Mouse (Mus musculus) liver, embryonic 14.5 days (tissue): ENCODE data around the gene Pllp. TPM values are rescaled to one million over a fixed set of nuclear protein-coding genes. Genes with fewer than 3 reads are reported as not detected.

Experiments used
- ATAC-seq: fragments of 200-750 bp; cut with Nextera tagmentation; 2 replicates; pipeline ENCODE4 v1.8.0; 2017; ENCODE audit warnings: moderate number of reproducible peaks, mild to moderate bottlenecking, moderate library complexity; ENCODE audit not compliant: insufficient read depth
- DNase-seq, 3 experiments: peaks; one replicate each; pipeline ENCODE4 v3.0.0-alpha.2; 2012 to 2013; ENCODE audit warnings: low read depth in 3 of 3, low spot score in 3 of 3
- H3K27ac ChIP-seq: fragments of 300-500 bp; sonication (generic); 2 replicates; pipeline ENCODE4 v1.5.1; 2014; ENCODE audit warnings: moderate library complexity, mild to moderate bottlenecking, control low read depth, inconsistent platforms
- H3K27me3 ChIP-seq: fragments of 300-500 bp; sonication (generic); 2 replicates; pipeline ENCODE4 v1.6.1; 2014; ENCODE audit warnings: mild to moderate bottlenecking, low read length, moderate library complexity; ENCODE audit not compliant: control insufficient read depth, insufficient read depth
- H3K36me3 ChIP-seq: fragments of 300-500 bp; sonication (generic); replicated peaks from 2 replicates; pipeline ENCODE4 v1.6.1; 2014; ENCODE audit warnings: low read depth; ENCODE audit not compliant: control insufficient read depth, insufficient read depth
- H3K4me1 ChIP-seq, 2 experiments: fragments of 200-500 bp in 1 of 2; fragments of 300-500 bp in 1 of 2; sonication (generic) in 1 of 2; replicated peaks; 2 replicates each; pipeline ENCODE4 v1.6.1; 2012 to 2014; ENCODE audit warnings: antibody characterized with exemption in 1 of 2, inconsistent platforms in 1 of 2, low read length in 1 of 2; ENCODE audit not compliant: control insufficient read depth in 2 of 2, insufficient read depth in 2 of 2
- H3K4me2 ChIP-seq: fragments of 300-500 bp; sonication (generic); 2 replicates; pipeline ENCODE4 v1.6.1; 2014; ENCODE audit warnings: low read depth, mild to moderate bottlenecking, control low read depth, moderate library complexity
- H3K4me3 ChIP-seq, 2 experiments: fragments of 200-500 bp in 1 of 2; fragments of 300-500 bp in 1 of 2; sonication (generic) in 1 of 2; 2 replicates each; pipeline ENCODE4 v1.5.1; 2012 to 2014; ENCODE audit warnings: low read depth in 2 of 2, low read length in 2 of 2, mild to moderate bottlenecking in 2 of 2, control low read depth in 1 of 2, inconsistent platforms in 1 of 2, moderate library complexity in 1 of 2; ENCODE audit not compliant: insufficient read depth in 1 of 2
- H3K9ac ChIP-seq: fragments of 300-500 bp; sonication (generic); replicated peaks from 2 replicates; pipeline ENCODE4 v1.6.1; 2014; ENCODE audit warnings: mild to moderate bottlenecking, control low read depth, moderate library complexity
- H3K9me3 ChIP-seq: fragments of 300-500 bp; sonication (generic); 2 replicates; pipeline ENCODE4 v1.6.1; 2016; ENCODE audit warnings: low read length, mixed read lengths; ENCODE audit not compliant: control insufficient read depth
- CTCF ChIP-seq: IDR thresholded peaks from 2 replicates; pipeline ENCODE4 v1.5.1; 2016; ENCODE audit warnings: antibody characterized with exemption, low read depth, control low read depth
- EP300 ChIP-seq: IDR thresholded peaks from 2 replicates; pipeline ENCODE4 v1.6.1; 2016; ENCODE audit warnings: antibody characterized with exemption, low read depth
- WGBS: fragments of 180-500 bp; shearing (Covaris S2); extraction: QIAGEN DNeasy Blood & Tissue Kit; methylation state at CpG from one replicate; pipeline ENCODE4 v1.1.7; 2014; ENCODE audit not compliant: insufficient replicate concordance; 5-methylcytosine and 5-hydroxymethylcytosine counted together
- polyA plus RNA-seq, 2 experiments: library from polyadenylated mRNA; depleted of rRNA in 1 of 2; stranded (reverse) in 1 of 2; unstranded in 1 of 2; fragments of >200 nt; fragmentation: Nextera tagmentation in 1 of 2; extraction: Ambion mirVana in 1 of 2; gene quantifications; 2 replicates each; pipeline versions ENCODE4 v1.2.1 to v1.2.3; 2012 to 2014

Pllp gene
- polyA plus RNA-seq, 2 experiments, result 0.36 to 0.85 TPM

DNA sequence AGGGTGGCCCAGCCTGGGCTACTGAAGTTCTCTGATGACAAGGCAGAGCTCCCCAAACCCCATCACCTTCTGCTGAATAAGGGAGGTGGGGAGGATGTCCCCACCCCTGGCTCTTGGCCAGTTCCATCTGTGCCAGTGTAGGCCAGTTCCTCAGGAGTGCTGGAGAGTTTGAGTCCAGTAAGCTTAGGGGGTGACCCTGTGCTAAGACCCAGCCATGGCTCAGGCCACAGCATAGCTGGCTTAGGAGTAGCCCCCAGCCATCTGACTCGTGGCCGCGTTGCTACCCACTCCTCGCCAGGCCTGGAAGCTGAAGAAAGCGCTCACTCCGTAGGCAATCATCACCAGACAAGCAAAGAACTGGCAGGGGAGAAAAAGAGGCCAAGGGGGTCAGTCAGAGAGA is 20.2 kb downstream of the Pllp start:
- Histone ChIP-seq H3K27ac (no peak overlapping the region), H3K4me2 (no peak overlapping the region), H3K4me3 (no peak overlapping the region), H3K27me3 (no peaks in the 10 kb centered on the region), H3K9me3 (no peaks in the 10 kb centered on the region; the same call in 1 of the 2 replicates), H3K4me1 (no peaks in the 10 kb centered on the region), H3K36me3 (peaks cover 3% of the 10 kb centered on the region), H3K9ac (no peak overlapping the region)
- 77% methylated on average over 6 of the region's 6 CpGs for WGBS
- no peak for ATAC-seq
- no peak for DNase-seq
- TF ChIP-seq CTCF (no peak), EP300 (no peak)

DNA sequence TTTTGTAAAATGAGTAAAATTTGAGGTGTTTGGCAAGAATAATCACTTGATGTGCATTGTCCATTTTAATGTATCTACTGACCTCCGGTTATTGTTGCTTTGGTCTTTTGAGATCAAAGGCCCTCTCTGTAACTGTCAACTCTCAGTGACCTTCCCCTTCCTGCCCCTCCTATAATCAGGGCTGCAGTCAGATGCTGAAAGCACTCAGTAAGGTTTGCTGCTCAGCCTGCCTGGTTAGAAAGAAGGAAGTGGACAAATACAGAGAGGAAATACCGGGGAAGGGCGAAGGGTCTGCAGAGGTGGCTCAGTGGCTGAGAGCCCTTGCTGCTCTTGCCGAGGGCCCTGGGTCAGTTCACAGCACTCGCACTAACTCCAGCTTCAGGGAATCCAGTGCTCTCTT is 21.7 kb downstream of the Pllp start:
- Histone ChIP-seq H3K4me1 (no peaks in the 10 kb centered on the region), H3K9ac (no peak overlapping the region), H3K4me3 (no peak overlapping the region), H3K9me3 (no peaks in the 10 kb centered on the region), H3K4me2 (no peak overlapping the region), H3K27me3 (no peaks in the 10 kb centered on the region), H3K27ac (no peak overlapping the region), H3K36me3 (peaks cover 6% of the 10 kb centered on the region)
- WGBS, result 40% methylated on average over 5 of the region's 5 CpGs
- DNase-seq (no peak), ATAC-seq (no peak)
- no peak for TF ChIP-seq CTCF
- TF ChIP-seq EP300, result no peak

DNA sequence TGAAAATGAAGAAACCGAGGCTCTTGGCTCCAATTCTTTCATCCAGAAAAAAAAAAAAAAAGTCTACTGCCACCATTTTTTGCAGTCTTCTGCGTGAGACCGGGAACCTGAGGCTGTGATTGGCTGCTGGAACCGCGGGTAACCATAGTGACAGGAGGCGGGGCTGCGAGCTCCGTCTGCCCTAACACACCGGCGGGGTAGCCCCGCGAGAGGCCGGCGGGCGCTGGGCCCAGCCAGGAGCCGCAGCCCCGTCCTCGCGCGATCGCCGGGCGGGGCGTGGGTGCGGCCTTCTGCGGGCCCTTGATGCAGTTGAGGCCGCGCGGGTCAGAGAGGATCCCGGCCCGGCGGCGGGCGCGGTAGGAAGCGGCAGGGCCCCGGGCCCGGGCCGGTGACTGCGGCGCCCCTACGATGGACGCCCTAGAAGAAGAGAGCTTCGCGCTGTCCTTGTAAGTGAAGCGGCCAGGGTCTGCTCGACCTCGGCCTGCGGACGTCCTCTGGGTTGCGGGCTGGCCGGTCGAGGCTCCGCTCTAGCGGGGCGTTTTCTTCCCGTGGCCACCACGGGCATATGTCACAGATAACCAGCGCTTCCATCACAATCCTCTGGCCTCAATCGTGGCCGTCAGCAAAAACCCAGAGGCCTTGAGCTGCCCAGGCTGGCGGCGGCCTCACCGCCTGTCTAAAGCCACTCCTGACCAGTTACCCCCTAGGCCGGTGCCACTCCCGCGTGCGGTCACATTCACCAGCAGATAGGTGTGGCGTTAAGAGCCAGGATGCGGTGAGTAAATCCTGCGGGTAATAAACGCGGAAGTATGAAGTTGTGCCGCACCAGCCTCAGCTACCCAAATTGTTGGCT is 29.4 kb downstream of the Pllp start, which contains the start of gene Arl2bp:
Gene Arl2bp, plus strand, starts transcription at position 145 of the 853 bp plus-strand sequence.
- Histone ChIP-seq H3K9me3 (no peaks in the 10 kb centered on the region), H3K4me2 (peak within 1 kb of the TSS; percentile 90), H3K4me1 (peaks cover 8 to 9% of the 10 kb centered on the region in 2 experiments), H3K4me3 (peak within 1 kb of the TSS; percentile 77 to 93), H3K9ac (peak within 1 kb of the TSS; percentile 93), H3K36me3 (peaks cover 6% of the 10 kb centered on the region; the same call in 1 of the 2 replicates), H3K27ac (peak within 1 kb of the TSS; percentile 72), H3K27me3 (no peaks in the 10 kb centered on the region)
- under 1% methylated on average over 74 of the region's 74 CpGs for WGBS
- TF ChIP-seq EP300 (no peak), CTCF (no peak; the same call in 1 of the 2 replicates)
- DNase-seq, result peak; percentile 89 to 90 (median 89)
- ATAC-seq, result peak; percentile 98

DNA sequence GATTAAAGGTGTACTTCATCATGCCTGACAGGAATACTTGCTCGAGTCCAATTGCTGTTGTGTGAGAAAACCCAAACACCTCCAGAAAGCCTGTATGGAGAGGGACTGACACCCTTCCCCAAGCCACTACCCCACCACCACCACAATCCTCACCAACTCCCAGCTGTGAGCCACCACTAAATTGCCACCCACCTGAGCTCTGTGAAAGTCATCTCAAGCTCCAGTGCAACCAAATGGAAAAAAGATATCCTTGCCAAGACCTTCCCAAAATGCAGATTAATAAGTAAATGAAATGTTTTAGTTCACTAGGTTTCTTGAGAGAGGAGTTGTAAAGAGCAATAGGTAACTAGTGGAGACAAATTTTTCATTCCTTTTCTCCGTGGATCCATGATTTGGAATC is 31.4 kb downstream of the Pllp start:
- Histone ChIP-seq H3K9ac (no peak overlapping the region), H3K4me2 (no peak overlapping the region), H3K4me1 (peaks cover 8 to 9% of the 10 kb centered on the region in 2 experiments), H3K4me3 (no peak overlapping the region), H3K36me3 (no peaks in the 10 kb centered on the region), H3K27ac (no peak overlapping the region), H3K9me3 (no peaks in the 10 kb centered on the region), H3K27me3 (no peaks in the 10 kb centered on the region)
- DNase-seq, result no peak
- no peak for ATAC-seq
- 49% methylated on average over 2 of the region's 2 CpGs for WGBS
- TF ChIP-seq EP300 (no peak), CTCF (no peak)

DNA sequence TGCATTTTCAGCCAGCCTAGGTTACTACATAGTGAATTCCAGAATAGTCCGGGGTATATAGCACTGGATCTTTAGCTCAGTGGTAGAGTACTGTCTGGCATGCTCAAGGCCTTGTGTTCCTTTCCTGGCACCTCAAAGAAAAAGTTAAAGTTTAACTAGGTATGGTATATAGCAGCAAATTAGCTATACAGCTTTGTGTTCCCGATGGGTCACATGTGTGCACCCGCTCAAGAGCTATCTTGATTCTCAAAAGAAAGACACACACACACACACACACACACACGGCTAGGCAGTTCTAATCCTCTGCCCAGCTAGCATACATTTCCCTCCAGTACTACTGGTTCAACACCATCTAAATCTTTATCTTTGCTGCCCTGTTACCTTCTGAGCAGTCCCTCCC is 35.7 kb downstream of the Pllp start:
- no peaks in the 10 kb centered on the region; a peak in 1 of 4 replicates for H3K4me1 ChIP-seq
- TF ChIP-seq EP300 (no peak), CTCF (no peak)
- H3K9ac ChIP-seq, result no peak overlapping the region
- H3K36me3 ChIP-seq, result peaks cover 5% of the 10 kb centered on the region; the same call in 1 of the 2 replicates
- DNase-seq (no peak), ATAC-seq (no peak)
- H3K27me3 ChIP-seq, result no peaks in the 10 kb centered on the region
- no peak overlapping the region for H3K4me3 ChIP-seq
- H3K9me3 ChIP-seq, result no peaks in the 10 kb centered on the region
- no peak overlapping the region for H3K4me2 ChIP-seq
- H3K27ac ChIP-seq, result no peak overlapping the region
- WGBS, result 69% methylated on average over 4 of the region's 4 CpGs
